8 mouse cellular contexts compared by ENCODE assay signal in genomic region chr1:132388813-132389803, GRCm38 (mm10). TPM values are rescaled to one million over a fixed set of nuclear protein-coding genes. Genes with fewer than 3 reads are reported as not detected.
DNase-seq lines count a peak whose midpoint lies in the region; ATAC-seq and TF ChIP-seq lines count a peak whose summit lies in the region.

No protein-coding gene starts in this region.

- peak; percentile 71 to 78 for DNase-seq in heart, adult 18-20 months
- no peak for DNase-seq in heart, postnatal 25 days (ENCODE audit: low spot score)
- DNase-seq in cerebellum, adult 9-11 months, result peak; percentile 42
- DNase-seq in stomach, postnatal 0 days (ENCODE audit: low spot score), result no peak
- no peak for DNase-seq in thymus, postnatal 0 days (ENCODE audit: low spot score)
- no peak for DNase-seq in gastrocnemius, postnatal 4 days (ENCODE audit: low spot score in 2 of 2)

- TF ChIP-seq CTCF in stomach, postnatal 0 days (IDR thresholded peaks at IDR 0.05; ENCODE audit: low read depth), result no peak

- intact Hi-C loops in heart, postnatal 25 days (cut with DNase I), result loop anchor here (2.0 kb wide), 1 partner anchor 16 kb away; no protein-coding TSS in a partner anchor

- no peak for ATAC-seq in heart, embryonic 15.5 days (replicated peaks; ENCODE audit: insufficient number of reproducible peaks, insufficient read depth, low FRiP score, low read depth)
- ATAC-seq in liver, embryonic 16.5 days (ENCODE audit: low read depth), result peak; percentile 46
- ATAC-seq in stomach, postnatal 0 days (ENCODE audit: low FRiP score, low TSS enrichment), result no peak

- 50% methylated on average over 8 of the region's 8 CpGs for WGBS in heart, embryonic 15.5 days
- 33% methylated on average over 8 of the region's 8 CpGs for WGBS in liver, embryonic 16.5 days (ENCODE audit: insufficient replicate concordance)
- WGBS in stomach, postnatal 0 days, result 44% methylated on average over 8 of the region's 8 CpGs

- TF ChIP-seq EP300 in stomach, postnatal 0 days (optimal IDR thresholded peaks at IDR 0.05), result no peak

- peak overlapping the region; percentile 62 for H3K27ac ChIP-seq in heart, embryonic 15.5 days
- H3K27ac ChIP-seq in liver, embryonic 16.5 days (ENCODE audit: low read length), result peak overlapping the region; percentile 95
- 0 out of 2 replicates have a peak overlapping the region, but pooled peaks have one; percentile 46 for H3K27ac ChIP-seq in stomach, postnatal 0 days (replicated peaks)

- no peaks in the 10 kb centered on the region for H3K36me3 ChIP-seq in heart, embryonic 15.5 days
- H3K36me3 ChIP-seq in liver, embryonic 16.5 days (ENCODE audit: control insufficient read depth, insufficient read depth), result peaks cover 3% of the 10 kb centered on the region
- no peaks in the 10 kb centered on the region for H3K36me3 ChIP-seq in stomach, postnatal 0 days (ENCODE audit: control insufficient read depth, insufficient read depth, low read length)

- no peaks in the 10 kb centered on the region for H3K9me3 ChIP-seq in heart, embryonic 15.5 days (replicated peaks)
- no peaks in the 10 kb centered on the region for H3K9me3 ChIP-seq in liver, embryonic 16.5 days (replicated peaks; ENCODE audit: control insufficient read depth, low read length)
- no peaks in the 10 kb centered on the region for H3K9me3 ChIP-seq in stomach, postnatal 0 days (ENCODE audit: control insufficient read depth, low read length)

- H3K4me1 ChIP-seq in heart, embryonic 15.5 days (replicated peaks), result peaks cover 56% of the 10 kb centered on the region
- peaks cover 44% of the 10 kb centered on the region for H3K4me1 ChIP-seq in liver, embryonic 16.5 days (ENCODE audit: control insufficient read depth, low read depth, low read length)
- H3K4me1 ChIP-seq in stomach, postnatal 0 days (replicated peaks; ENCODE audit: control insufficient read depth, insufficient read depth), result peaks cover 6% of the 10 kb centered on the region

- no peaks in the 10 kb centered on the region for H3K27me3 ChIP-seq in heart, embryonic 15.5 days
- peaks cover 12% of the 10 kb centered on the region for H3K27me3 ChIP-seq in liver, embryonic 16.5 days (ENCODE audit: control insufficient read depth, insufficient read depth, low read depth, low read length)
- no peaks in the 10 kb centered on the region for H3K27me3 ChIP-seq in stomach, postnatal 0 days (ENCODE audit: control insufficient read depth, insufficient read depth, low read length)

- no peak overlapping the region for H3K9ac ChIP-seq in heart, embryonic 15.5 days
- H3K9ac ChIP-seq in liver, embryonic 16.5 days (ENCODE audit: low read depth, low read length), result peak overlapping the region; percentile 84
- no peak overlapping the region for H3K9ac ChIP-seq in stomach, postnatal 0 days (ENCODE audit: low read length)

- peak overlapping the region; percentile 70 for H3K4me3 ChIP-seq in heart, embryonic 15.5 days
- peak overlapping the region; percentile 78 for H3K4me3 ChIP-seq in liver, embryonic 16.5 days (ENCODE audit: low read depth, low read length)
- 0 out of 2 replicates have a peak overlapping the region, but pooled peaks have one; percentile 60 for H3K4me3 ChIP-seq in stomach, postnatal 0 days (ENCODE audit: low read depth, low read length)

- H3K4me2 ChIP-seq in heart, embryonic 15.5 days, result peak overlapping the region; percentile 87
- H3K4me2 ChIP-seq in liver, embryonic 16.5 days (ENCODE audit: low read depth, low read length), result peak overlapping the region; percentile 97
- H3K4me2 ChIP-seq in stomach, postnatal 0 days (replicated peaks; ENCODE audit: low read depth), result peak overlapping the region; percentile 86

RNA-seq across cellular contexts. Expression of gene Tmcc2, which starts 2.0 kb away (rescaled TPM):
- 10 to 100 TPM; 25.0 to 26.0 TPM for total RNA-seq in heart, adult 18-20 months (2021)
- total RNA-seq in heart, postnatal 25 days (2021), result 10 to 100 TPM; 17.0 to 18.5 TPM
- 12.9 and 18.8 TPM in 2 replicates for polyA plus RNA-seq in heart, embryonic 15.5 days (2015; fragmentation: Nextera tagmentation; extraction: Ambion mirVana)
- 631 and 674 TPM in 2 replicates for polyA plus RNA-seq in liver, embryonic 16.5 days (2015; fragmentation: Nextera tagmentation; extraction: Ambion mirVana)
- 2.4 and 2.6 TPM in 2 replicates for polyA plus RNA-seq in stomach, postnatal 0 days (2015; fragmentation: Nextera tagmentation; extraction: Ambion mirVana)
- 0.74 and 0.86 TPM in 2 replicates for polyA plus RNA-seq in thymus, postnatal 0 days (2015; fragmentation: Nextera tagmentation; extraction: Ambion mirVana)
- total RNA-seq in gastrocnemius, postnatal 4 days (2021), result 10 to 100 TPM; 27.0 to 29.6 TPM

RNA-seq across cellular contexts. Expression of gene Dstyk, which starts 28.2 kb away (rescaled TPM):
- total RNA-seq in heart, adult 18-20 months (2021), result 10 to 100 TPM; 15.2 to 15.3 TPM
- 10 to 100 TPM; 17.4 TPM for total RNA-seq in heart, postnatal 25 days (2021)
- 9.2 and 11.1 TPM in 2 replicates for polyA plus RNA-seq in heart, embryonic 15.5 days (2015; fragmentation: Nextera tagmentation; extraction: Ambion mirVana)
- polyA plus RNA-seq in liver, embryonic 16.5 days (2015; fragmentation: Nextera tagmentation; extraction: Ambion mirVana), result 4.4 and 5.0 TPM in 2 replicates
- polyA plus RNA-seq in stomach, postnatal 0 days (2015; fragmentation: Nextera tagmentation; extraction: Ambion mirVana), result 5.2 and 5.5 TPM in 2 replicates
- 4.4 and 4.8 TPM in 2 replicates for polyA plus RNA-seq in thymus, postnatal 0 days (2015; fragmentation: Nextera tagmentation; extraction: Ambion mirVana)
- total RNA-seq in gastrocnemius, postnatal 4 days (2021), result 10 to 100 TPM; 20.9 to 22.0 TPM

Comparison
In these comparisons a context has a peak if more than half of its experiments do, and no peak if none do; other contexts are left out.
1. DNase-seq: peak in heart, adult 18-20 months (2 of 2) and cerebellum, adult 9-11 months (single experiment); none in heart, postnatal 25 days (single experiment), stomach, postnatal 0 days (single experiment), thymus, postnatal 0 days (single experiment) and gastrocnemius, postnatal 4 days (0 of 2).
2. RNA of gene Tmcc2, which starts 2.0 kb away (polyA plus RNA-seq): 631 to 674 TPM in liver, embryonic 16.5 days; 12.9 to 18.8 TPM in heart, embryonic 15.5 days, 2.4 to 2.6 TPM in stomach, postnatal 0 days and 0.74 to 0.86 TPM in thymus, postnatal 0 days; every median in the first group is over 10 times any median in the second.
3. Peak in every context shown above with its lines, with median percentiles within 50 percentile points of each other: H3K27ac ChIP-seq, H3K4me2 ChIP-seq and H3K4me3 ChIP-seq.